Comparison of ENCODE assay signal across 8 mouse cellular contexts in the genomic region with DNA sequence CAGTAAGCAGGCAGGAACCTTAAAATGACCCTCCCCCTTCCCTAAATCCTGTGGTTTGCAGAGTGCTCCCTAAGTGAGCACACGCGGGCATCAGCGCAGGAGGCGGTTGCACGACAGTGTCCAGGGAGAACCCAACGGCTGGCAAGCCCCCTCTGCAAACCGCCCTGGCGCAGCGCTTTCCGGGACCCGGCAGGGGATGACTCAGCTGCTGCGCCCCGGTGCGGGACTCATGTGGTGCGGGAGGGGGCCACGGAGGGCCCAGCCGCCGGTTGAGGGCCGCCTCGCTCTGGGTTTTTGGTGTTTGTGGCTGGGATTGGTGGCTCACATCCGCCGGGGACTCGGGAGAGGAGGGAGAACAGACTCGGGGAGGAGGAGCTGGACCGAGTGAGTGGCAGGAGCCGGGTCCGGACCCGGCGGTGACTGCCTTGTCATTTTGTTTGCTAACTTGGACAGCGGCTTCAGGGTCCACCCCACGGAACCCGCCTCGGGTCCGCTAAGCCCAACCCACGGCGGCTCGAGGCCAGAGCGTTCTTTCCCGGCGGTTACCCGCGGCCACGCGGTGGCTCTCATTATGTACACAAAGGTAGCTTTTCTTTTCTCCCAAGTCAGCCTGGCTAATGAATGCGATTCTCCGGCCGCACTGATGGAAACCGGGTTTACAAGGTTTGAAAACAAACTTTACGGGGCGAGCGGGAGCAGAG. TPM values are rescaled to one million over a fixed set of nuclear protein-coding genes. Genes with fewer than 3 reads are reported as not detected.
DNase-seq lines count a peak whose midpoint lies in the region; ATAC-seq and TF ChIP-seq lines count a peak whose summit lies in the region.

No protein-coding gene starts in this region.

- peak overlapping the region; percentile 85 for H3K27ac ChIP-seq in brown adipose tissue, adult 24 weeks (replicated peaks; ENCODE audit: low read depth, low read length)
- peak overlapping the region; percentile 72 for H3K27ac ChIP-seq in forebrain, embryonic 16.5 days (ENCODE audit: low read length)

- TF ChIP-seq CTCF in G1E (IDR thresholded peaks at IDR 0.05; ENCODE audit: low read depth, low read length), result no peak

- H3K9ac ChIP-seq in forebrain, embryonic 16.5 days (replicated peaks; ENCODE audit: low read depth, low read length), result peak overlapping the region; percentile 62

- no peaks in the 10 kb centered on the region for H3K36me3 ChIP-seq in G1E (replicated peaks)
- H3K36me3 ChIP-seq in forebrain, embryonic 16.5 days (ENCODE audit: control insufficient read depth, insufficient read depth), result no peaks in the 10 kb centered on the region

- no peaks in the 10 kb centered on the region for H3K27me3 ChIP-seq in G1E (ENCODE audit: insufficient read depth, low read length)
- H3K27me3 ChIP-seq in forebrain, embryonic 16.5 days (replicated peaks; ENCODE audit: control insufficient read depth, insufficient read depth, low read length), result peaks cover 9% of the 10 kb centered on the region; the same call in 1 of the 2 replicates

- H3K4me3 ChIP-seq in G1E (ENCODE audit: low read depth, low read length), result peak overlapping the region; percentile 75
- H3K4me3 ChIP-seq in brown adipose tissue, adult 24 weeks (ENCODE audit: insufficient read depth, low read depth, low read length), result peak overlapping the region; percentile 87
- H3K4me3 ChIP-seq in forebrain, embryonic 16.5 days (replicated peaks; ENCODE audit: low read length), result peak overlapping the region; percentile 56

- under 1% methylated on average over 51 of the region's 51 CpGs for WGBS in forebrain, embryonic 16.5 days

- ATAC-seq in G1E (ENCODE audit: extremely low read depth, insufficient number of reproducible peaks, low FRiP score, poor library complexity, severe bottlenecking), result peak; percentile 15; the same call in 1 of the 2 replicates
- ATAC-seq in forebrain, embryonic 16.5 days, result peak; percentile 64
- ATAC-seq in hematopoietic stem cell, adult 5-6 weeks (replicated peaks in 1 of 2; ENCODE audit: insufficient read depth in 1 of 2, low FRiP score in 2 of 2, low TSS enrichment in 1 of 2, low read depth in 1 of 2, poor library complexity in 2 of 2, severe bottlenecking in 2 of 2), result peak; percentile 10 to 45

- DNase-seq in G1E (ENCODE audit: low spot score), result peak; percentile 54
- DNase-seq in layer of hippocampus, postnatal 14 days (ENCODE audit: low spot score in 2 of 2), result peak; percentile 57 to 66
- peak; percentile 92 for DNase-seq in lung, postnatal 36 days
- DNase-seq in ovary, postnatal 36 days (ENCODE audit: low spot score), result peak; percentile 83
- DNase-seq in urinary bladder, postnatal 14 days (ENCODE audit: low spot score), result peak; percentile 91

- peak overlapping the region; percentile 87 for H3K4me2 ChIP-seq in forebrain, embryonic 16.5 days (ENCODE audit: low read length)

- H3K9me3 ChIP-seq in G1E (replicated peaks), result peaks cover 24% of the 10 kb centered on the region
- no peaks in the 10 kb centered on the region for H3K9me3 ChIP-seq in forebrain, embryonic 16.5 days (ENCODE audit: control insufficient read depth, low read length)

- H3K4me1 ChIP-seq in G1E (ENCODE audit: insufficient read depth, low read depth, low read length), result peaks cover 3% of the 10 kb centered on the region; the same call in 1 of the 2 replicates
- H3K4me1 ChIP-seq in brown adipose tissue, adult 24 weeks (ENCODE audit: control insufficient read depth, insufficient read depth, insufficient read length, low read length), result 0 out of 2 replicates have a peak, but pooled peaks cover 3% of the 10 kb centered on the region
- peaks cover 55% of the 10 kb centered on the region for H3K4me1 ChIP-seq in forebrain, embryonic 16.5 days (replicated peaks; ENCODE audit: control insufficient read depth, insufficient read depth, low read length)

RNA-seq across cellular contexts. Expression of a gene that starts 0.5 kb away (rescaled TPM):
- total RNA-seq in G1E (2014; fragmentation: Nextera tagmentation), result 31.4 and 47.6 TPM in 2 replicates
- total RNA-seq in G1E (2017), result 7.4 and 11.0 TPM in 2 replicates
- 5.1 and 5.4 TPM in 2 replicates for polyA plus RNA-seq in G1E (2012)
- polyA plus RNA-seq in brown adipose tissue, adult 24 weeks (2012; ENCODE audit: insufficient read depth, insufficient read length, missing spikeins), result 4.2 and 6.7 TPM in 2 replicates
- 9.7 and 11.8 TPM in 2 replicates for polyA plus RNA-seq in forebrain, embryonic 16.5 days (2015; fragmentation: Nextera tagmentation; extraction: Ambion mirVana)
- 78.9 and 84.6 TPM in 2 replicates for total RNA-seq in hematopoietic stem cell, adult 5-6 weeks (2017)
- 1 to 10 TPM; 2.3 to 3.1 TPM for total RNA-seq in layer of hippocampus, postnatal 14 days (2021)

Comparison
In these comparisons a context has a peak if more than half of its experiments do, and no peak if none do; other contexts are left out.
1. Peak in every context shown above with its lines: DNase-seq, ATAC-seq, H3K4me3 ChIP-seq and H3K27ac ChIP-seq.